Mouse (Mus musculus) hindbrain, embryonic 11.5 days (tissue): ENCODE measurements around the gene Wasf2. TPM values are rescaled to one million over a fixed set of nuclear protein-coding genes. Genes with fewer than 3 reads are reported as not detected.

Source experiments
- ATAC-seq: fragments of 200-750 bp; cut with Nextera tagmentation; 2 replicates; pipeline ENCODE4 v1.8.0; 2017; ENCODE audit warnings: mild to moderate bottlenecking, moderate TSS enrichment, moderate library complexity; ENCODE audit not compliant: low FRiP score
- DNase-seq: peaks from one replicate; pipeline ENCODE4 v3.0.0-alpha.2; 2015; ENCODE audit warnings: low spot score
- H3K27ac ChIP-seq: fragments of 300-500 bp; sonication (generic); 2 replicates; pipeline ENCODE4 v1.5.1; 2014; ENCODE audit warnings: mild to moderate bottlenecking, low read depth, low read length
- H3K27me3 ChIP-seq: fragments of 300-500 bp; sonication (generic); 2 replicates; pipeline ENCODE4 v1.6.1; 2014; ENCODE audit warnings: mild to moderate bottlenecking, low read length, moderate library complexity, mixed read lengths; ENCODE audit not compliant: control insufficient read depth, insufficient read depth
- H3K36me3 ChIP-seq: fragments of 300-500 bp; sonication (generic); 2 replicates; pipeline ENCODE4 v1.6.1; 2014; ENCODE audit warnings: mild to moderate bottlenecking, low read length, moderate library complexity, mixed read lengths; ENCODE audit not compliant: control insufficient read depth, insufficient read depth
- H3K4me1 ChIP-seq: fragments of 300-500 bp; sonication (generic); replicated peaks from 2 replicates; pipeline ENCODE4 v1.6.1; 2014; ENCODE audit warnings: low read length, mixed read lengths; ENCODE audit not compliant: control insufficient read depth, insufficient read depth
- H3K4me2 ChIP-seq: fragments of 300-500 bp; sonication (generic); replicated peaks from 2 replicates; pipeline ENCODE4 v1.6.1; 2014; ENCODE audit warnings: mild to moderate bottlenecking, low read depth, low read length
- H3K4me3 ChIP-seq: fragments of 300-500 bp; sonication (generic); 2 replicates; pipeline ENCODE4 v1.5.1; 2014; ENCODE audit warnings: low read depth, low read length
- H3K9ac ChIP-seq: fragments of 300-500 bp; sonication (generic); 2 replicates; pipeline ENCODE4 v1.6.1; 2014; ENCODE audit warnings: low read depth, low read length
- H3K9me3 ChIP-seq: fragments of 300-500 bp; sonication (generic); 2 replicates; pipeline ENCODE4 v1.6.1; 2016; ENCODE audit warnings: low read length; ENCODE audit not compliant: control insufficient read depth
- WGBS: fragments of 180-500 bp; shearing (Covaris S2); extraction: QIAGEN DNeasy Blood & Tissue Kit; methylation state at CpG from one replicate; pipeline ENCODE4 v1.1.7; 2014; 5-methylcytosine and 5-hydroxymethylcytosine counted together
- polyA plus RNA-seq: library from polyadenylated mRNA; unstranded; fragments of >200 nt; fragmentation: Nextera tagmentation; extraction: Ambion mirVana; gene quantifications from 2 replicates; pipeline ENCODE4 v1.2.1, GENCODE M21; 2014

The Wasf2 gene
- polyA plus RNA-seq = 34.6 and 58.4 TPM in 2 replicates

- peak within 1 kb of the TSS; percentile 98 for H3K4me3 ChIP-seq
- DNase-seq = peak; percentile 92
- H3K27ac ChIP-seq = peak within 1 kb of the TSS; percentile 39; the same call in 1 of the 2 replicates
- no peaks in the 10 kb centered on the region for H3K27me3 ChIP-seq
- ATAC-seq = peak; percentile 98
- peak within 1 kb of the TSS; percentile 63 for H3K4me2 ChIP-seq
- peak within 1 kb of the TSS; percentile 87 for H3K9ac ChIP-seq
- H3K9me3 ChIP-seq = no peaks in the 10 kb centered on the region
- H3K36me3 ChIP-seq = no peaks in the 10 kb centered on the region
- 0 out of 2 replicates have a peak, but pooled peaks cover 6% of the 10 kb centered on the region for H3K4me1 ChIP-seq
- under 1% methylated on average over 64 of the region's 65 CpGs for WGBS
Observed at GRCm38 (mm10) chr4:133129931-133130889, at the start of gene Wasf2. Gene Wasf2, plus strand, starts transcription at chr4:133130505.

- Histone ChIP-seq H3K36me3 (no peaks in the 10 kb centered on the region), H3K9ac (no peak overlapping the region), H3K27me3 (peaks cover 10% of the 10 kb centered on the region), H3K9me3 (no peaks in the 10 kb centered on the region), H3K4me2 (no peak overlapping the region), H3K27ac (no peak overlapping the region), H3K4me1 (peaks cover 8% of the 10 kb centered on the region), H3K4me3 (no peak overlapping the region)
- DNase-seq = no peak
- WGBS = 91% methylated on average over 3 of the region's 3 CpGs
- ATAC-seq = no peak
Observed at GRCm38 (mm10) chr4:133080862-133081261, 49.4 kb upstream of the Wasf2 start.

- WGBS = 92% methylated on average over 6 of the region's 6 CpGs
- no peaks in the 10 kb centered on the region for H3K9me3 ChIP-seq
- H3K36me3 ChIP-seq = no peaks in the 10 kb centered on the region
- peaks cover 13% of the 10 kb centered on the region for H3K4me1 ChIP-seq
- H3K27ac ChIP-seq = no peak overlapping the region
- H3K9ac ChIP-seq = no peak overlapping the region
- H3K4me3 ChIP-seq = no peak overlapping the region
- ATAC-seq (no peak), DNase-seq (no peak)
- no peak overlapping the region for H3K4me2 ChIP-seq
- H3K27me3 ChIP-seq = peaks cover 10% of the 10 kb centered on the region
Observed at GRCm38 (mm10) chr4:133082216-133082773, 48.0 kb upstream of the Wasf2 start.

- peaks cover 10% of the 10 kb centered on the region for H3K27me3 ChIP-seq
- H3K4me1 ChIP-seq = peaks cover 13% of the 10 kb centered on the region
- WGBS = 33% methylated on average over 3 of the region's 3 CpGs
- H3K9ac ChIP-seq = no peak overlapping the region
- H3K4me2 ChIP-seq = peak overlapping the region; percentile 78; the same call in 1 of the 2 replicates
- DNase-seq = peak; percentile 29
- no peak overlapping the region for H3K27ac ChIP-seq
- 0 out of 2 replicates have a peak, but pooled peaks have one; percentile 39 for ATAC-seq
- H3K9me3 ChIP-seq = no peaks in the 10 kb centered on the region
- no peaks in the 10 kb centered on the region for H3K36me3 ChIP-seq
- no peak overlapping the region for H3K4me3 ChIP-seq
Observed at GRCm38 (mm10) chr4:133083991-133084861, 46.1 kb upstream of the Wasf2 start.

- 2% methylated on average over 40 of the region's 53 CpGs for WGBS
- ATAC-seq = peak; percentile 51; the same call in 1 of the 2 replicates
Observed at GRCm38 (mm10) chr4:133085011-133085782, 45.1 kb upstream of the Wasf2 start.

GRCm38 (mm10) chr4:133085783-133086342, 44.4 kb upstream of the Wasf2 start:
- H3K9me3 ChIP-seq = no peaks in the 10 kb centered on the region
- peak overlapping the region; percentile 30 for H3K27ac ChIP-seq
- peak overlapping the region; percentile 25; the same call in 1 of the 2 replicates for H3K4me3 ChIP-seq
- H3K4me2 ChIP-seq = peak overlapping the region; percentile 78
- DNase-seq (peak; percentile 55), ATAC-seq (0 out of 2 replicates have a peak, but pooled peaks have one; percentile 39)
- no peaks in the 10 kb centered on the region for H3K36me3 ChIP-seq
- H3K27me3 ChIP-seq = peaks cover 10% of the 10 kb centered on the region
- H3K4me1 ChIP-seq = peaks cover 15% of the 10 kb centered on the region
- WGBS = 8% methylated on average over 11 of the region's 12 CpGs
- H3K9ac ChIP-seq = 0 out of 2 replicates have a peak overlapping the region, but pooled peaks have one; percentile 19

More at GRCm38 (mm10) chr4:133085011-133085782, 45.1 kb upstream of the Wasf2 start:
- peaks cover 10% of the 10 kb centered on the region for H3K27me3 ChIP-seq
- H3K9me3 ChIP-seq = no peaks in the 10 kb centered on the region
- H3K4me2 ChIP-seq = peak overlapping the region; percentile 78
- H3K27ac ChIP-seq = peak overlapping the region; percentile 30
- H3K4me1 ChIP-seq = peaks cover 13% of the 10 kb centered on the region
- peak overlapping the region; percentile 25 for H3K4me3 ChIP-seq
- peak; percentile 58 for DNase-seq
- H3K36me3 ChIP-seq = no peaks in the 10 kb centered on the region
- 0 out of 2 replicates have a peak overlapping the region, but pooled peaks have one; percentile 23 for H3K9ac ChIP-seq

- no peaks in the 10 kb centered on the region for H3K36me3 ChIP-seq
- peaks cover 18% of the 10 kb centered on the region for H3K4me1 ChIP-seq
- peaks cover 10% of the 10 kb centered on the region for H3K27me3 ChIP-seq
- DNase-seq (no peak), ATAC-seq (no peak)
- no peak overlapping the region for H3K9ac ChIP-seq
- H3K27ac ChIP-seq = no peak overlapping the region
- no peak overlapping the region for H3K4me3 ChIP-seq
- WGBS = 92% methylated on average over 6 of the region's 6 CpGs
- H3K4me2 ChIP-seq = no peak overlapping the region
- no peaks in the 10 kb centered on the region for H3K9me3 ChIP-seq
Observed at GRCm38 (mm10) chr4:133087177-133087714, 43.1 kb upstream of the Wasf2 start.
